Mouse (Mus musculus) stomach, embryonic 15.5 days (tissue): Measurements from ENCODE around the gene Rps6. TPM values are rescaled to one million over a fixed set of nuclear protein-coding genes. Genes with fewer than 3 reads are reported as not detected.
"Not testable (repeated sequence)": the region's sequence is repeated elsewhere in the genome, so short reads cannot be mapped to it uniquely, and the experiment has no call there.

Experiments
- ATAC-seq: fragments of 200-750 bp; cut with Nextera tagmentation; 2 replicates; pipeline ENCODE4 v1.8.0; 2017; ENCODE audit warnings: low read depth, moderate number of reproducible peaks, moderate TSS enrichment; ENCODE audit not compliant: insufficient read depth, low FRiP score
- H3K27ac ChIP-seq: fragments of 300-500 bp; sonication (generic); 2 replicates; pipeline ENCODE4 v1.5.1; 2015; ENCODE audit warnings: mild to moderate bottlenecking, inconsistent platforms
- H3K27me3 ChIP-seq: fragments of 300-500 bp; sonication (generic); replicated peaks from 2 replicates; pipeline ENCODE4 v1.6.1; 2015; ENCODE audit warnings: inconsistent platforms
- H3K36me3 ChIP-seq: fragments of 300-500 bp; sonication (generic); 2 replicates; pipeline ENCODE4 v1.6.1; 2015; ENCODE audit warnings: inconsistent platforms
- H3K4me1 ChIP-seq: fragments of 300-500 bp; sonication (generic); 2 replicates; pipeline ENCODE4 v1.6.1; 2015; ENCODE audit warnings: inconsistent platforms
- H3K4me2 ChIP-seq: fragments of 300-500 bp; sonication (generic); 2 replicates; pipeline ENCODE4 v1.6.1; 2015; ENCODE audit warnings: mild to moderate bottlenecking, inconsistent platforms
- H3K4me3 ChIP-seq: fragments of 300-500 bp; sonication (generic); replicated peaks from 2 replicates; pipeline ENCODE4 v1.5.1; 2015; ENCODE audit warnings: inconsistent platforms
- H3K9ac ChIP-seq: fragments of 300-500 bp; sonication (generic); 2 replicates; pipeline ENCODE4 v1.6.1; 2015; ENCODE audit warnings: inconsistent platforms
- H3K9me3 ChIP-seq: fragments of 300-500 bp; sonication (generic); 2 replicates; pipeline ENCODE4 v1.6.1; 2016; ENCODE audit warnings: inconsistent platforms
- WGBS: fragments of 180-500 bp; shearing (Covaris S2); methylation state at CpG from one replicate; pipeline ENCODE4 v1.1.7; 2015; 5-methylcytosine and 5-hydroxymethylcytosine counted together
- polyA plus RNA-seq: library from polyadenylated mRNA; unstranded; fragments of >200 nt; fragmentation: Nextera tagmentation; extraction: Ambion mirVana; gene quantifications from 2 replicates; pipeline ENCODE4 v1.2.1, GENCODE M21; 2015

The Rps6 gene
- polyA plus RNA-seq, 1 experiment from 2014 or later, result 580 TPM

DNA sequence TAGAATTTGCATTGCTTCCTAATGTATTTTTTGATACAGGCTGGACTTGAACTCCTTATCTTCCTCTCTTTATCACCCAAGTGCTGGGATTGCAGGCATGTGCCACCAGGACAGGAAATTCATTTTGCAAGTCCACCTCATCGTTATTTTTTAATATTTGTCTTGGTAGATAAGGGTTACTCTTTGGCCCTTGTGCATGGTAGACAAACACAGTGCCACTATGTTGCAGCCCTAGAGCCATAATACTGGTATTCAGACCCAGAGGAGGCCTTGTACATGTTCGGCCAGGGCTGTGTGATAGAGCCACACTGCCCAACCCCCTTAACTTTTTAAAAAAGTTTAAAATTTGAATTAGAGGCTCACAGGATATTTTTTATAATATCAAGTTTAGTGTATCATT lies 10.0 kb downstream of the Rps6 start:
- H3K4me1 ChIP-seq, result no peaks in the 10 kb centered on the region
- no peak overlapping the region for H3K9ac ChIP-seq
- no peak overlapping the region for H3K4me2 ChIP-seq
- WGBS, result 77% methylated on average over 2 of the region's 2 CpGs
- H3K9me3 ChIP-seq, result no peaks in the 10 kb centered on the region
- H3K36me3 ChIP-seq, result peaks cover 18% of the 10 kb centered on the region; the same call in 1 of the 2 replicates
- no peak overlapping the region for H3K27ac ChIP-seq
- H3K4me3 ChIP-seq, result no peak overlapping the region
- H3K27me3 ChIP-seq, result no peaks in the 10 kb centered on the region
- ATAC-seq, result peak; percentile 73; the same call in 1 of the 2 replicates

DNA sequence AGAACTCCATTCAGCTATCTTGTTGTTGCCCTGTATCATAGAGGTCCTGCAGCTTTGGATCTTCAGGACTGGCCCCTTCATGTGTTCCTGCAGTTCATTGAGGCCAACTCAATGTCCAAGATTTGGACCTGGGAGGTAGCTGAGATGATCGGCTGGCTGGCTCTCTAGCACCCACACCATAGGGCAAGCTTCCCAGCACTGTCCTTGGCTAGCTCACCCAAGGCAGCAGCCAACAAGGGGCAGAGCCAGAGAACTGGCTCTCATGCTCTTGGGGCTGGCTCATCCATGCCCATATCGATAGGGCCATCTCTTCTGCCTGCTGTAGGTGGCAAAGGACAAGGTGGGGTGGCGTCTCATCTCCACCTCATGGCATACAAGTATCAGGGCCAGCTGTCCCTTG lies 11.8 kb downstream of the Rps6 start:
- Histone ChIP-seq H3K36me3 (peaks cover 24% of the 10 kb centered on the region), H3K27me3 (no peaks in the 10 kb centered on the region), H3K4me3 (no peak overlapping the region), H3K4me2 (no peak overlapping the region), H3K9me3 (no peaks in the 10 kb centered on the region), H3K4me1 (no peaks in the 10 kb centered on the region), H3K27ac (no peak overlapping the region), H3K9ac (no peak overlapping the region)
- 95% methylated on average over 3 of the region's 3 CpGs for WGBS
- ATAC-seq, result no peak

DNA sequence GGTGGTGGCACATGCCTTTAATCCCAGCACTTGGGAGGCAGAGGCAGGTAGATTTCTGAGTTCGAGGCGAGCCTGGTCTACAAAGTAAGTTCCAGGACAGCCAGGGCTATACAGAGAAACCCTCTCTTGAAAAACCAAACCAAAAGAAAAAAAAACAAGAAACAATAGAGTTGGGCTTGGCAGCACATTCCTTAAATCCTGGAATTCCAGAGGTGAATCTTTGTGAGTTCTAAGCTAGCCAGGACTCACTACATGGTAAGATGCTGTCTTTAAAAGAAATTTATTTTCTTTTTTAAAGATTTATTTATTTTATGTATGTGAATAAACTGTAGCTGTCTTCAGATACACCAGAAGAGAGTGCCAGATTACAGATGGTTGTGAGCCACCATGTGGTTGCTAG lies 16.1 kb downstream of the Rps6 start:
- H3K4me1 ChIP-seq, H3K9me3 ChIP-seq, H3K4me3 ChIP-seq, H3K27ac ChIP-seq, H3K27me3 ChIP-seq, H3K9ac ChIP-seq, ATAC-seq, H3K4me2 ChIP-seq: not testable (repeated sequence)
- WGBS, result 100% methylated on average over 2 of the region's 2 CpGs
- peaks cover 33% of the 10 kb centered on the region for H3K36me3 ChIP-seq

DNA sequence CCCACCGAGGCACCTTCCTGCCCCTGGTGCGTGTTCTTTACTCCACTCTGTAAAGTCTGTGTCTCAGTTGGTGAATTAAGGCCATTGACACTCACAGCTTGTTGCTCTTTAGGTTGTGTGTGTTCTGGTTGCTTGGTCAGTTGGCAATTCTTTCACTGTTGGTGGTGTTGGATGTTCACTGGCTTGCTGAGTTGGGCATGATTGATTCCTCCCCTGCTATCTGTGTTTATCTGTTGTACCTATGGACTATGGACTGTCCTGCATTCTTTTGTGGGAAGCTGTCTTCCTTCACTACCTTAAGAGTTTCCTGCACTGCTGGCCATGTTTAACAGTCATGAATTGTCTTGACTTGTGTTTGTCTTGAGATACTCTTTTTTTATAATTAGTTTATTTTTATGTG lies 25.3 kb downstream of the Rps6 start:
- no peak overlapping the region for H3K4me3 ChIP-seq
- H3K27ac ChIP-seq, result no peak overlapping the region
- no peak for ATAC-seq
- H3K4me1 ChIP-seq, result no peaks in the 10 kb centered on the region
- H3K4me2 ChIP-seq, result no peak overlapping the region
- peaks cover 19% of the 10 kb centered on the region for H3K36me3 ChIP-seq
- no peaks in the 10 kb centered on the region for H3K27me3 ChIP-seq
- H3K9me3 ChIP-seq, result no peaks in the 10 kb centered on the region
- 90% methylated on average over 2 of the region's 2 CpGs for WGBS
- H3K9ac ChIP-seq, result no peak overlapping the region

DNA sequence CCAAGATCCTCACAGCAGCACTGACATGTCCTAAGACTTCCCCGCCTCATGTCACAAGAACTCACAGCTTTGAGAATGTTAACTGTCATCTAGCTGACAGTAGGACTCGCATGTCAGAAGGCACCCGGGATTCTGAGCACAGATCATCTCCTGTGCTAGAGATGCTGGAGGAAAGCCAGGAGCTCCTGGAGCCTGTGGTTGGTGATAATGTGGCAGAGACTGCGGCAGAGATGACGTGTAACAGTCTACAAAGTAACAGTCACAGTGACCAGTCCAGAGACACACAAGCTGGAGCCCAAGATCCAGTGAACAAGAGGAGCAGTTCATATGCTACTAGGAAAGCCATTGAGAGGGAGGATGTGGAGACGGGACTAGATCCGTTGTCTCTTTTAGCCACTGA lies 32.1 kb downstream of the Rps6 start:
- ATAC-seq, result no peak
- H3K27ac ChIP-seq, result no peak overlapping the region
- no peak overlapping the region for H3K4me3 ChIP-seq
- no peak overlapping the region for H3K4me2 ChIP-seq
- no peak overlapping the region for H3K9ac ChIP-seq
- no peaks in the 10 kb centered on the region for H3K4me1 ChIP-seq
- no peaks in the 10 kb centered on the region for H3K27me3 ChIP-seq
- peaks cover 29% of the 10 kb centered on the region for H3K36me3 ChIP-seq
- H3K9me3 ChIP-seq, result no peaks in the 10 kb centered on the region
- 92% methylated on average over 7 of the region's 7 CpGs for WGBS

DNA sequence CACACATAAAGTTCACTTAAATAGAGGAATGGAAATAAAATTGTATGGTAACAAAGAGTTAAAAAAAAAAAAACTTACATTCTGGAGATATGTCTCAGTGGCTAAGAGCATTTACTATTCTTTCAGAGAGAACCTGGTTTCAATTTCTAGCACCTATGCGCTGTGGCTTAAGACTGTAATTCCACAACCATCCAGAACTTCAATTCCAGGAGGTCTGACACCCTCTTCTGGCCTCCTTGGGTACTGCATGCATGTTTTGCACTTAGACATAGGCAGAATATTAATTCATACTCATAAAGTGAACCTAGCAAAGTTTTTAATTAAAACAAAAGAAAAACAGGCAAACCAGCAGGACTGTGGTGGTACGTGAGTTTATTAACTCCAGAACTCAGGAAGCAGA lies 34.0 kb downstream of the Rps6 start:
- no peaks in the 10 kb centered on the region for H3K9me3 ChIP-seq
- no peaks in the 10 kb centered on the region for H3K27me3 ChIP-seq
- no peak overlapping the region for H3K27ac ChIP-seq
- no peak overlapping the region for H3K4me3 ChIP-seq
- H3K9ac ChIP-seq, result no peak overlapping the region
- H3K4me2 ChIP-seq, result no peak overlapping the region
- ATAC-seq, result no peak
- WGBS, result 83% methylated on average over 2 of the region's 2 CpGs
- H3K4me1 ChIP-seq, result no peaks in the 10 kb centered on the region
- H3K36me3 ChIP-seq, result peaks cover 26% of the 10 kb centered on the region

DNA sequence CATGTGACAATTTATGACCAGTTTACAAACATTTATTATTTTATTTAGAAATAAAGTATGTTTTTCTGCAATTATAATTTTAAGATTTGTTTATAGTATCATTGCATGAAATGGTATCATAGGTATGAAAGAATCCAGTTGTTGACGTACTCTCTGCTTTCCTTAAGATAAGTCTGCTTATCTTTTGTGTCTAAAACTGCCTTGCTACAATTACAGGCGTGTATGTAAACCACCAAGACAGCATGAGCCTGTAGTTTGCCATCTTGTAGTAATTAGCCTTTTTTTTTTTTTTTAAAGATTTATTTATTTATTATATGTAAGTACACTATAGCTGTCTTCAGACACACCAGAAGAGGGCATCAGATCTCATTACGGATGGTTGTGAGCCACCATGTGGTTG lies 42.4 kb downstream of the Rps6 start:
- Histone ChIP-seq H3K4me3 (no peak overlapping the region), H3K4me1 (no peaks in the 10 kb centered on the region), H3K36me3 (peaks cover 4% of the 10 kb centered on the region), H3K27ac (no peak overlapping the region), H3K27me3 (no peaks in the 10 kb centered on the region), H3K9me3 (no peaks in the 10 kb centered on the region), H3K9ac (no peak overlapping the region), H3K4me2 (no peak overlapping the region)
- ATAC-seq, result no peak
- 93% methylated on average over 3 of the region's 3 CpGs for WGBS

DNA sequence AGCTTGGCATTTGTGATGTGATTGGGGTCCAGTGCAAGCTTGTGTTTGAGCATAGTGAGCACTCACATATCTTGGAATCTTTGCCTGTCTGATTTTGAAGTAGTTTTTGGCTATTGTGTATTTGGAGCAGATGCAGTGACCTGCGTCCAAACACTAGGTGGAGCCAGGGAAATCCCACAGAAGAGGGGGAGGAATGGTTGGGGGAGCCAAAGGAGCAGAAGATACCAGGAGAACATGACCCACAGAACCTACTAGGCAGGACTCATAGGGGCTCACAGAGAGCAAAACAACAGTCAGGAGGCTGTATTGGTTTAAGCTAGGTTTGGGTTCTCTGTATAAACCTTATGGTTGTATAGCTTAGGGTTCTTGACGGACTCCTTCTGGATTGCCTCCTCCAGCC lies 46.6 kb downstream of the Rps6 start:
- Histone ChIP-seq H3K27me3 (no peaks in the 10 kb centered on the region), H3K4me2 (no peak overlapping the region), H3K4me3 (no peak overlapping the region), H3K27ac (no peak overlapping the region), H3K36me3 (peaks cover 2% of the 10 kb centered on the region; the same call in 1 of the 2 replicates), H3K4me1 (no peaks in the 10 kb centered on the region), H3K9ac (no peak overlapping the region), H3K9me3 (no peaks in the 10 kb centered on the region)
- ATAC-seq, result no peak
- 56% methylated on average over 2 of the region's 2 CpGs for WGBS

Other genes with a start within 250 kb of the Rps6 start
- 14.4 and 14.5 TPM in 2 replicates for gene Haus6, start 245.4 kb downstream of the Rps6 start, polyA plus RNA-seq
- 76.3 and 82.3 TPM in 2 replicates for gene Plin2, start 187.4 kb downstream of the Rps6 start, polyA plus RNA-seq
- gene Dennd4c, start 108.9 kb downstream of the Rps6 start, polyA plus RNA-seq, result 7.6 and 9.3 TPM in 2 replicates
- gene Acer2, start 17.0 kb upstream of the Rps6 start, polyA plus RNA-seq, result 24.6 and 24.7 TPM in 2 replicates